Mouse (Mus musculus): Measurements from ENCODE around the gene Pyroxd2.

Pyroxd2 gene

DNA sequence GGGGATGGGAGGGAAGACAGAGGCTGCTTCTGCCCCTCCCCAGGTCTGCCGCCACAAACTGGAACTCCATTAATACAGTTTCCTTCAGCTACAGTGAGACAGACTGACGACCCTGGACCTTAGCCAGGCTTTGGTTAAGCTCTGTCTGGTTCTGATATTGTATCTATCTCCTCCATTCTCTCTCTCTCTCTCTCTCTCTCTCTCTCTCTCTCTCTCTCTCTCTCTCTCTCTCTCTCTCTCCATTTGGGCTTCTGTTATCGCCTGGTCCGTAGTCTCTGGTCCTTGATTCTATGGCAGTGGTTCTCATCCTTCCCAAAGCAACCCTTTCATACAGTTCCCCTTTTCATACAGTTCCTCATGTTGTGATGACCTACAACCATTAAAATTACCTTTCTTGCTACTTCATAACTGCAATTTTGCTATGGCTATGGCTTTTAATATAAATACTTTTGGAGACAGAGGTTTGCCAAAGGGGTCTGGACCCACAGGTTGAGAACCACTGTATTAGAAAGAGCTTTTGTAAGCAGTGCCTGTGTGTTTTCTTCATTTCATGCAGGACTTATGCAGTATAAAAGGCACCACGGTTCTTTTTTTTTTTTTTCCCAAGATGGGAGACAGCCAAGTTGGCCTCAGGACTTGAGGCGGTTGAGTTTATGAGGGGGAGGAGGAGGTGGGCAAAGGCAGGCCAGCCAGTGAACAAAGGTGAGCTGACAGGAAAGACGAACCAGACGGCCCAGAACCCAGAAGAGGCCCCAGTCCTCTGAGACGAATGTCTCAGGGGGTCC, 7.3 kb downstream of the Pyroxd2 start:
- no peak for DNase-seq (ENCODE audit: inconsistent ontology term)

DNA sequence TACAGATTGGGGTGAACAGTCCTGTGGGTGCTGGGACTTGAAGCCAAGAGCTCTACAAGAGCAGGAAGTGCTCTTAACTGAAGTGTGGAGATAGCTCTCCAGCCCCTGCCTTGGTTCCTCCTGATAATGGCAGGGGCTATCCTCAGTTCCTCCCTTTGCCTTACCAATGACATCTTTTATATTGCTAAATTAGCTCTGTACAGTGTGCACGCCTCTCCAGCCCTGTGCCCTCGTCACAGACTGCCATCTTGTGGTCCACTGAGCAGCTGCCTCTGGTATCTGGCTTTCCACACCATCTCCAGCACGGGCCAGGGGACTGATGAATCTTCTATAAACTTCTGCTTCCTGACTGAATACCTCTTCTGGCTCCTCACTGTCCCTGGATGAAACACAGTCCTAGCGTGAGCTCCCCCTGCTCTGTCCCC, 8.4 kb downstream of the Pyroxd2 start:
- peak; percentile 58 for DNase-seq (ENCODE audit: inconsistent ontology term)

DNA sequence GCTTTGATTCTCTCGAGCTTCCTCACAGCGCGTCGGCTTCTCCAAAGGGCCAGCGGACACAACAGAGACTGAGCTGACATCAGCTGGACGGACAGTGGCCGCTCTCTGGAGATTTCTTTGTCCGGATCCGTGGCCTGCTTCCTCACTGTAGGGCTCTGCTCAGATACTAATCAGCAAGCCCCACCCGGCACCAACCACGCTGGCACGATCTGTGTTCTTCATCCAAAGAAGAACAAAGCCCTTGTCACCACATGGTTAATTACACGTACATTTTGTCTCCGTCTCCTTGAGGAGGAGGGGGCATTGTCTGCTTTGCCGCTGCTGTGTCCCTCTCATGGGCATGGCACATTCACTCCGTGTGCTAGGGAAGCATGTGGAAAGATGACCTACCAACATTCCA, 9.3 kb downstream of the Pyroxd2 start:
- DNase-seq (ENCODE audit: inconsistent ontology term), result peak; percentile 72

DNA sequence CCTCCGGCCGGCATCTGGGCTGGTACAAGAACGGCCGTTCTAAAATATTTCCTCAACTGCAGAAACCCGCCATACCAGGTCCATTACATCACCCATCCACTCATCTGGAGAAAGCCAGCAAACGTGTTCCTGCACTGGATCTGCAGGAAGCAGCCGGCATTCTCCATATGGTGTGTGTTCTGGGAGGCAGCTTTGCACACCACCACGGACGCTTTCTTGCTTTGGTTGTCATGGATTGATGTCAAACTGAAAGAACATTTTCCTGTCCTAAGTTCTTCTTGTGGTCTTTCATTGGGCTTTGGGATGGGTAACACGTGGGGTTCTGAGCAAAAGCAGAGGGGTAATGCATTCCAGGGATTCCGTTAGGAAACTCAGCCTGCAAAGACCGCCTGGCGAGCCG, 10.7 kb downstream of the Pyroxd2 start:
- no peak for DNase-seq (ENCODE audit: inconsistent ontology term)

DNA sequence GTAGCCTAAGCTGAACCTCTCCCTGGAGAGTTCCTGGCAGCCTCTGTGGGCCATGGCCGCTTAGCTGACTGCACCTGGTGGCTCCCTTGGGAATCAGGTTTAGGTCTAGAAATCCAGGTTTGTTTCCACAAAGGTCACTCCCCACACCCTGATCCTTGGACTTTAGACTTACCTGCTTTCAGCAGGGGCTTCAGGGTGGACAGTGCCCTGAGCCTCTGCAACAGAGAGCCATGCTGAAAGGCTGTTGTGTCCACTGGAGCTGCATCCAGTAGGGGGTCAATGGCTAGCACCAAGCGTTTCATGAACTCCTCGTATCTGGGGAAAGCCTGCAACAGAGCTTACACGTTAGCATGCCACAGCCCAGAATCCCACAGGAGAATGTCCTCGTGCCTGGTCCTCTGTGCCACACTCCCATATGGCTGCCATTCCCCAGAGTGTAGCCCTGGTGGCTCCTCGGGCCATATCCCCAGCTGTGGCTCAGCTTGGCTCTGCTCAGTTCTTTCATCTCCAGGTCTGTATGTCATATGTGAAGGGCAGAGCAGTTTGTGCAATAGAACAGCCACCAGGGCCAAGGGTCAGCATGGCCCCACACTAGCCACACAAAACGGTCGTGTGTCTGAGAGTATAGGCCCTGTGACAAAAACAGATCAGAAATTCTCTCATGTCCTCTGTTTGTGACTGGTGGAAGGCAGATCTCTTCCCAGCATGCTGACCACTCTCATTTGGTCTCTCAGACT, 12.2 kb downstream of the Pyroxd2 start:
- no peak for DNase-seq (ENCODE audit: inconsistent ontology term)

DNA sequence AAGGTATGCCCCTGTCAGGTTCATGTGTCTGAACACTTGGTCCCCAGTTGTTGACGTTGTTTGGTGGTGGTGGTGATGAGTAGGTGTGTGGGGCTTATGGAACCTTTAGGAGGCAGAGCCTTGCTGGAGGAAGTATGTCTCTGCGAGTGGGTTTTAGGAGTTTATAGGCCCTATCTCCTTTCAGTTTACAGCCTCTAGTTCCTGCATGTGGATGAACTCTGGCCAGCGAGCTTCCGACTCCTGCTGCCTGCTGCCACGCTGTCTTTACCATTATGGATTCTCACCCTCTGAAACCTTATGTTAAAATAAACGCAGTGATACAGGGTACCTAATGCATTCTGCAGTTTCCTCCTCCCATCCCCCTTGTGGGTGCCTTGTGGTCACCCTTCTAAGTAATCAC, 12.8 kb downstream of the Pyroxd2 start:
- DNase-seq (ENCODE audit: inconsistent ontology term), result no peak

DNA sequence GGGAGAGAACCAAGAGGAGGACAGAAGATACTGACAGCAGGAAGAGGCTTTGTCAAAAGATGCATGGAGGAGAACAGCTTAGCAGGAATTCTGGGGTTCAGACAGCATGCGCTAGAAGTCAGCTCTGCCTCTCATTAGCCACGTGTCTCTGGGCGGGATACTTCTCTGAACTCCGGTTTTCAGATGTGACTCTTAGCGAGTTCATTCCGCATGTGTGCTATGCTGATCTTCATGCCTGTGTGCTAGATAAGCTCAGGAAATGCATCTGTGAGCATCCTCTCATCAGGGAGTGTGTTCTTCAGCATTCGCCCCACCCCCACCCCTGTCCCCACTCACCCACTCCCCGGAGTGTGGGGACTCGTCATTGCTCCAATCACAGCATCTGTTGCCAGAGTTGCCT, 14.8 kb downstream of the Pyroxd2 start:
- no peak for DNase-seq (ENCODE audit: inconsistent ontology term)

DNA sequence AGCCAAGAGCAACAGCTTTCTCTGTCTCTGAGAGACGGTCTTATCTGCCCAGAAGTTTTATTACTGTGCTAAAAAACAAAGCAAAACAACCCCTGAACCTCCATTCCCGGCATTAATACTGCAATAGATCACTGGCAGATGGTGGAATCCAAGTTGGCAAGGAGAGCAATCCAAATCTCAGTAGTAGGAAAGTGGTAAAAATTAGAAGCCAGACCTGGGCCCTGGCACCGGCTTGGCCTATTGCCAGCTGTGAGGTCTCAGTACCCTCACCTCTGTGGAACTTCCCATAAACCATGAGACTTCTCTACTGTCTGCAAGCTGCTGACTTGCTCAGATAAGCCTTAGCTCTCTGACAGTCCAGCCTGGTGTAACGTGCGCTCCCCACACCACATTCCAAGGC, 17.6 kb downstream of the Pyroxd2 start:
- no peak for DNase-seq (ENCODE audit: inconsistent ontology term)

DNA sequence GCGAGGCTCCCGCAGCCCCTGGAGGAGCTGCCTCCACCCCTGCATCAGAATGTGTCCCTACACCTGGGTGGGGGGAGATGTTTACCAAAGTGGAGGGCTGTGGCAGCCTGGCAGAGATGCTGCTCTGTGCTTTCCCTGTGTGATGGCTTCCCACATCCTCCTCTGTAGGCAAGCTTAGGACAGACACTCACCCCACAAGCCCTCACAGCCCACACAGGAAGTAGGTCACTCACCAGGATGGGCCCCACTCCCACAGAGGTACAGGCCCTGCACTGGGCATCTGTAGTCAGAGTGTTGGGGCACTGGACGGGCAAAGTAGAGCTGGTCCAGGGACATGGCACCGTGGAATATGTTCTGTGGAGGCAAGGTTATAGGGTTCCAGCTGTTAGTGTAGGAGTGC, 25.2 kb downstream of the Pyroxd2 start:
- no peak for DNase-seq (ENCODE audit: inconsistent ontology term)

DNA sequence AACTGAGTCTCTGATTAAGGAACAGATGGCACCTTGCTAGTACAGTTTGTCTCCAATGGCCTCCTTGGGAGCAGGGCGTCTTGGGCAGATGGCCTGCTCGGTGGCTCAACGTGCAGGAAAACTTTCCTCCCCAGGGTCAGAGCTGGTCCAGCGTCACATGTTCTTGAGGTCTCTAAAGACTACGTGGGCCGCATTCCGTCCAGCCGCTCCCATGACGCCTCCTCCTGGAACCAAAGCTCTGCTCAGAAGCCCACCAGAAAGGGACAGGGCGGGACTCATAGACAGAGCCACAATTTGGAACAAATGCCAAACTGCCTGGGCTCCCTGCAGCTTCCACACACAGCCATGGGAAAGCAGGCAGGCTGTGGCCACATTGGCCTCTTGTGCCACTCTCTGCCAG, 25.8 kb downstream of the Pyroxd2 start:
- no peak for DNase-seq (ENCODE audit: inconsistent ontology term)

DNA sequence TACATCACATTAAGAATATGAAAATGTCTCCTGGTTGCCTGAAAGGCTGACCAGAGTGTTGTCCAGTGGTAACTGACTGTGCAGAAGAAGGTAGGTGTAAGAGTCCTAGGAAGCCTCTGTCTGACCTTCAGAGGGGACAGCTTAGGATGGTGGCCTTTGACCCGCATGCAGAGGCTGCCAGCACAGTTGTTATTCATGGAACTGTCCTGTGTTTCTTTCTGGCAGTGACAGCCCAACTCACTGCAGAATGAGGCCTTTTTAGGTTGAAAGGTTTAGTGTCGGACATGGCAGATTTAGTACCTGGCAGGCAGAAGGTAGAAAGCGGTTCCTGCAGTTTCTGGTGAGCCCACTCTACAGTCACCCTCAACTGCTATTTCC, 26.6 kb downstream of the Pyroxd2 start:
- DNase-seq (ENCODE audit: inconsistent ontology term), result no peak

DNA sequence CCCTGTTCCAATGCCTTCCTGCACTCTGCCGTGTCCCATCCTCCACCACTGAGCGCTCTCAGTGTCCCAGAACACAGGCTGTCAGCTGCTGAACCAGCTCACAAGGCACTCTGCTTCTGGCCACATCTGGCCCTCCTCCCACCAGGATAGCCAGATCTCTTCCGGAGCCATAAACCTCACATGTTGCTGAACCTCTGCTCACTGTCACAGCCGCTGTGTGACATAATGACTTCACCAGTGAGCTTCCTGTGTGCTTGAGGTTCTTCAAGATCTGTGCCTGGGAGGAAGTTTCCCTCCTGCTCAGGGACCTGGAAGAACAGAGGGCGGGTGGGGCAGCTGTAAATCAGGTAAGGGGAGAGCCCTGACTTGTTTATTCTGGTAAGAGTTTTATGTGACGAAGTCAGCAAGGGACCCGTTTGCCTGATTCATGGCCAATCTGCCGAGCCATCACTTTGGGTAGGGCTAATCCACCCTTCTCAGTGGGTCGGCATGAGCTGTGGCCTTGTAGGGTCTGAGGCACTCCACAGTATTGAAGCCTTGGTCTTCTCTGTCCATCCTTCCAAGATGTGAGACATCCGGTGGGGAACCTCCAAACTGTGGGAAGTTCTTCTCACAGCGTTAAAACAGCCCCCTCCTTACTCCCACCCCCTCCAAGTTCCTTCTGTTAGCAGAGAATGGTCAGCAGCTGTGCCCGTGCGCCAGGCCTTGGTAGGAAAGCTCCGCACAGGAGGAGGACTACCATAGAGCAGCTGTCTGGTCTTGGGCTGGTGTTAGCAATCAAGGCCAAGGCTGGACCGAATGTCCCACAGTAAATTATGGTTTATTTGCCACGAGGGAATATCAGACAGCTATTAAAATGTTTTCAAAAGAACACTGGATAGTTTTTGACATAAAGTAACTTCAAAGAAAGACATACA, 27.3 kb downstream of the Pyroxd2 start:
- no peak for DNase-seq (ENCODE audit: inconsistent ontology term)

DNA sequence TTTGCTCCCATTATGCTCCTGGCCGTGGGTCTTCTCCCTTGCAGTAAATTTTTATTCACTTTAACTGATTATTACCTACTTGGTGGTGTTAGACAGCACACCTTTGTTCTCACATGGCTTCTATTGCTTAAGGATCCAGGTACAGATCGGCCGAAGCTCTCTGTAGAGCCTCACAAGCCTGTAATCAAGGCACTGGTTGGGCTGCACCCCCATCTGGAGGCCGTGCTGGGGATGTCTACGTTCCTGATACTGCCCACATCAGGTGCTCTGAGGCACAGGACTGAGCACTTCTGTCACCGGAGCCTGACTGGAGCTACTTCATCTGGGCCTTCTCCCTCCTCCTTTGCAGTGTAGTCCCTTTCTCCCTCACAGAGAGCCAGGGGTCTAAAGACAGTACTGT, 29.3 kb downstream of the Pyroxd2 start:
- DNase-seq (ENCODE audit: inconsistent ontology term), result no peak

DNA sequence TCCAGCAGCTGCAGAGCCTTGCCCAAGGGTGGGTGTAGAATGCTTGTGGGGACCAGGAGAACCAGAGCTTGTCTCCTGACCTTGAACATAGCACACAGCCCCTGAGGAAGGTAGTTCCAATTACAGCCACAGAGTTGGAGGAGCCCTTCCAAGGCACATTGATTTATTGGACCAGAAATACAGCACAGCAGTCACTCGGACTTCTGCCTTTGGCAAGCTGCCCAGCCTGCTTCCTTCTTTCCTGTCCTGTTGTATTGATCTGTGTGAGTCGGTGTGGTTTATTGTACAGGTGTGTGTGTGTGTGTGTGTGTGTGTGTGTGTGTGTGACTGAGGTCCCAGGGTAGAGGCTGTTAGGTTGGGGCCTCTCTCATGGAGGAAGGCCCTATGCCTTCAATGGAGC, 30.1 kb downstream of the Pyroxd2 start:
- no peak for DNase-seq (ENCODE audit: inconsistent ontology term)

DNA sequence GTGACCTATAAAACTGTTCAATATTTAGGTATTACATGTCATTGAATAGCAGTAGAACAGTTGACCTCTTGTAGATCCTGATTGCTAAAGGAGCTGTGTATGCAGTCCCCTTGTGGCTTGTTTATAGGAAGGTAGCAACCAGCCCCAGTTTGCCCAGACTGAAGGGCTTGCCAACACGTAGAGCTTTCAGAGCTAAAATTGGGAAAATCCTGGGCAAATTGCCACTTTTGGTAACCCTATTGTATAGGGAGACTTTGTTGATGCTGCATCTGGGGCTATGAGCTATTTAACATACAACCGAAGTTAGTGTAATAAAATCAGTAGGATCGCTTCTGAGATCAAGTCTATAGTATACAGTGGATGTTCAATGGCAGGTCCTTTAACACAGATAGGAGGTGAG, 34.5 kb downstream of the Pyroxd2 start:
- no peak for DNase-seq (ENCODE audit: inconsistent ontology term)

DNA sequence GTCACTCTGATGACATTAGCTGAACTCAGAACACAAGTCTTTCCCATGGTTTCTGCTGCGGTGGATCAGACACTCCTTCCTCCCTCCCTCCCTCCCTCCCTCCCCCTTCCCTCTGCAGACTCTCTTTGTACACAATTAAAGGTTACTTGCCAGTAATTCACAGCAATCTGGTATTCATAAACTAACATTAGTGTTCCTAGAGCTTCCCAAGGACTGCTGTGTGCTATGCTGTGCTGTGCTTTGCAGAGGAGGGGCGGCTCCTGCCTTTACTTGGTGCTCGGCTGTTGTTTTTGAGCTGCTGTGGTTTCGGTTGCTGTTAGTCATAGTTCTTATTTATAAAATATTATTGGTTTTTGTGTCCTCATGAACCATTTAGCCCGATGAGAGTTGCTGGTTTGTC, 34.9 kb downstream of the Pyroxd2 start:
- no peak for DNase-seq (ENCODE audit: inconsistent ontology term)

DNA sequence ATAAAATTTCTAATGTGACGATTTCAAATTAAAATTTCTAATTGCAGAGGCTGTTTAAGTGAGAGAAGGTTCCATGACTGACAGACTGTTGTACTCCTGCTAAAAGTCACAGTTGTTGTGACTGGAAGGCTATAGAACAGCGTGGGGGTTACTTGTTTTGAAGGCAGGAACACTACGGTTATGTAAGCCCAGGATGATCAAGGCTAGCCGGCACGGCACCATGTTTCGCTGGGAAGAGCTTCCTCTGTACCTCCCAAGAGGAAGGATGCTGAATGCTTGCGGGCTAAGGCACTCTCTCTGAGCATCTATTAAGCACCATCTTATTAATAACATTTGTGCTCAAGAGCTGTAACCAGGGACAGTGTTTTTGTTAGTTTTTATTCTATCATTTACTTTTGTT, 36.1 kb downstream of the Pyroxd2 start:
- DNase-seq (ENCODE audit: inconsistent ontology term), result no peak

DNA sequence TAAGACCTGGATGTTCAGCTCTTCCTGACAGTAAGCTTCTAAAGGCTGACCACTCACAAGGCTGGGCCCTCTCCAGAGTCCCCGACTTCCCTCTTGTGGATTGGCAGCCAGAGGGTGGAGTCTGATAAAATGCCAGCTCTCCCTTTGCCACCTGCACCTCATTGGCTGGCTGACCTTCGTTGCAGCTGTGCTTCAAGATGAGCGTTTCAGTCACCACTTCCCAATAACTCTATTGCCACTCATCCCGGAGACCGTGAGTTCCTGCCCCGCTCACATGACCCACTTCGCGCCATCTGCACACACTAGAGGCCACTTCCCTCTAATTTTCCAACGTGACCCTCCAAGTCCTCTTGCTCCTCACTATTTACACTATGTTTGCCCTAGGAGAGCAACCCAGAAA, 38.8 kb downstream of the Pyroxd2 start:
- DNase-seq (ENCODE audit: inconsistent ontology term), result no peak

DNA sequence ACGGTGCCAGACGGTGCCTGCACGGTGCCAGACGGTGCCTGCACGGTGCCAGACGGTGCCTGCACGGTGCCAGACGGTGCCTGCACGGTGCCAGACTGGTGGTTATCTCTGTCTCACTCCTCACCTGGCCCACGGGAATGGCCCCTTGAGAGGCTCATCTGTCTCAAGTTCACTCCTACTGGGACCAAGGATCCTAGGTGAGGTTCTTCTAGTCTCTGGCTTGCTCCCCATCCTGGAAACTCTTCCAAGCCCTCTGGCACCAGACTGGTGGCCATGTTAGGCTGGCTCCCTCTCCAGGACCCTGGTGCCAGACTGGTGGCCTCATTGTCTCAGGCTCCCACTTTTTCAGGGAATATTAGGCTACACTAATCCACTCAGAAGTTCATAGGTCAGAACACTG, 53.1 kb downstream of the Pyroxd2 start:
- no peak for DNase-seq (ENCODE audit: inconsistent ontology term)

DNA sequence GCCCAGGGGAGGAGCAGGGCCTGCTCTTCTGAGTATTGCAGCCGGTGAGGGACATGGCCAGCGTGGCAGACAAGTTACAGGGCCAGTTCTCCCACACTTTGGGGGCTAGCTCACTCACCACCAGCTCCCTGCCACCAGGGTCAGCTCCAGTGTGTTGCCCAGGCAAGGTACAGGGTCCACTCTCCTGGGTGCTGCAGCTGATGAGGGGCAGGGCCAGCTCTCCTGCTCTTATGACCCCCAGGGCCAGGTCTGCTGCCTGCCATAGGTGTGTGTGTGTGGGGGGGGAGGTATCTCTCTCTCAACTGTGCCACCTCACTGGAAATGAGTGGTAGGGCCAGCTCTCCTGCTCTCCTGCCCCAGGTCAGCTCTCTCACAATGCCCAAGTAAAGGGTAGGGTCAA, 54.0 kb downstream of the Pyroxd2 start:
- DNase-seq (ENCODE audit: inconsistent ontology term), result no peak

DNA sequence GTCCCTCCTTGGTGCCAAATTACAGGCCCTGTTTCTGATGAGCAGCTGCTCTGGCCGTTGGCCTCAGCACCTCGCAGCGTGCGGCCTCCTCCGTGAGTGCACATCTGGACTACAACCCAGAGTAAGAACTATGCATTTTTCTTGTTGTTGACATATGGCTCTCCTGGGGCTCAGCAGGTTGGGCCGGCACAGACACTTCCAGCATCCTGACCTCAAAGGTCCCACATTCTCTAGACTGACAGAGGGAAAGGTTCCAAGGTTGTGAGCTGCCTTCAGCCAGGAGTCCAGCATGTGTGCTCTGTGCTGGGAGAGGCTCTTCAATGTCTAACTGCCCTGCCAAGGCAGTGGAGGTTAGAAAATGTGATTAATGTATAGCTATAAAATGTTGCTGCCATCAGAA, 55.2 kb downstream of the Pyroxd2 start:
- no peak for DNase-seq (ENCODE audit: inconsistent ontology term)

DNA sequence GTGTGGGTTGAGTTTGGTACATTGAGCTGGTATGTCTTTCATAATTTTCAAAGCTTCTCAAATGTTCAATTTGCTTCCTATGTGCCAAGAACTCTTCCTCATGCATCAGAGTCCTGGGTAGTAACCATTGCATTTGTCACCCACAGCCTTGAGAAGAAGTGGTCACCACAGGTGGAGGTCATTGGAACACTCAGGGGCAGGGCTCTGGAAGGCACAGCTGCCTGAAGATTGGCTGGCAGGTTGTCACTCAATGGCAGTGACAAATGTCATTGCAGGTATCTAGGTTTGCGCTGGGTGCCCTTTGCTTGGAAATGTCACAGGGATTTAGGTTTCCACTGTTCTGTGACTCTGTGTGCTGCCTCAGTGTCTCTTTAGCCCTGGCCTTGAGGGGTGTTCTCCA, 62.3 kb downstream of the Pyroxd2 start:
- DNase-seq (ENCODE audit: inconsistent ontology term), result no peak
